Mouse (Mus musculus): ENCODE results near the gene Gm11027. TPM values are rescaled to one million over a fixed set of nuclear protein-coding genes. Genes with fewer than 3 reads are reported as not detected.
A peak's percentile ranks its signal among the peaks of the same experiment; 100 is the strongest.

The Gm11027 gene
- total RNA-seq, 4 experiments from 2014 or later: not detected

GRCm38 (mm10) chr12:116278541-116278940 lies 3.4 kb downstream of the Gm11027 start:
- no peak for DNase-seq (ENCODE audit: low spot score in 2 of 2)

GRCm38 (mm10) chr12:116279181-116279580 lies 4.0 kb downstream of the Gm11027 start:
- DNase-seq (ENCODE audit: low spot score in 2 of 2): no peak

- DNase-seq (ENCODE audit: low spot score in 2 of 2): no peak
Observed at GRCm38 (mm10) chr12:116280149-116280652, 5.0 kb downstream of the Gm11027 start.

GRCm38 (mm10) chr12:116280653-116281364 lies 5.6 kb downstream of the Gm11027 start, which contains the start of gene Esyt2:
Gene Esyt2, plus strand, starts transcription at chr12:116281196.
- peak; percentile 99 to 100 for DNase-seq (ENCODE audit: low spot score in 2 of 2)

GRCm38 (mm10) chr12:116281427-116282281 lies 6.5 kb downstream of the Gm11027 start:
- DNase-seq (ENCODE audit: low spot score in 2 of 2): peak; percentile 18 to 26

GRCm38 (mm10) chr12:116282856-116283255 lies 7.7 kb downstream of the Gm11027 start:
- DNase-seq (ENCODE audit: low spot score in 2 of 2): no peak

- no peak for DNase-seq (ENCODE audit: low spot score in 2 of 2)
Observed at GRCm38 (mm10) chr12:116283511-116283910, 8.3 kb downstream of the Gm11027 start.

- DNase-seq (ENCODE audit: low spot score in 2 of 2): no peak
Observed at GRCm38 (mm10) chr12:116293185-116293584, 18.0 kb downstream of the Gm11027 start.

GRCm38 (mm10) chr12:116293599-116294292 lies 18.6 kb downstream of the Gm11027 start:
- DNase-seq (ENCODE audit: low spot score in 2 of 2): no peak

- DNase-seq (ENCODE audit: low spot score in 2 of 2): no peak
Observed at GRCm38 (mm10) chr12:116299906-116300305, 24.7 kb downstream of the Gm11027 start.

- no peak for DNase-seq (ENCODE audit: low spot score in 2 of 2)
Observed at GRCm38 (mm10) chr12:116302181-116302580, 27.0 kb downstream of the Gm11027 start.

GRCm38 (mm10) chr12:116306042-116306441 lies 30.9 kb downstream of the Gm11027 start:
- no peak for DNase-seq (ENCODE audit: low spot score in 2 of 2)

- no peak for DNase-seq (ENCODE audit: low spot score in 2 of 2)
Observed at GRCm38 (mm10) chr12:116307870-116308269, 32.7 kb downstream of the Gm11027 start.

- DNase-seq (ENCODE audit: low spot score in 2 of 2): no peak
Observed at GRCm38 (mm10) chr12:116308612-116309011, 33.4 kb downstream of the Gm11027 start.

- no peak for DNase-seq (ENCODE audit: low spot score in 2 of 2)
Observed at GRCm38 (mm10) chr12:116313816-116314215, 38.6 kb downstream of the Gm11027 start.

- no peak for DNase-seq (ENCODE audit: low spot score in 2 of 2)
Observed at GRCm38 (mm10) chr12:116315498-116315897, 40.3 kb downstream of the Gm11027 start.

GRCm38 (mm10) chr12:116317818-116318217 lies 42.6 kb downstream of the Gm11027 start:
- no peak for DNase-seq (ENCODE audit: low spot score in 2 of 2)

Data from layer of hippocampus, adult 8-10 months (tissue).